Mouse (Mus musculus) R1 (cell line): ENCODE measurements around the gene Gatd1.

Experiments used
- DNase-seq: peaks from one replicate; pipeline ENCODE4 v3.0.0-alpha.2; 2018; ENCODE audit warnings: low read depth, low spot score

The Gatd1 gene

DNA sequence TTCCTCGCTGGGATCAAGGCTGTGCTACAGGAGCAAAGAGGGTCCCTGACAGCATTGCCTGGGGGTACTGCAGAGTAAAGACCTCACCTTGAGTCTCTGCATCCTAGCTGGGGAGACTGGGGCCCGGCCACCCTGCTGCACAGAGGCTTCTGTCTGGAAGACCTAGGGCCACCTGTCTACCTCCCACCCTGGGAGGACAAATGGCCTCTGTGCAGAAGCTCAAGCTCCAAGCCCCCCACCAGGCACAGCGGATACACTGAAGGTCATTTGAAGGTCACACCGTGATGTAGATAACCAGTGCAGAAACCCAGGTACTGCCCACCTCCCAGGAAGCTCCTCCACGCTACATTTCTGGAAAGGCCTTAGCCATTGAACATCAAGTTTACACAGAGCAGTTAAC, 14.8 kb upstream of the Gatd1 start:
- DNase-seq, result no peak

DNA sequence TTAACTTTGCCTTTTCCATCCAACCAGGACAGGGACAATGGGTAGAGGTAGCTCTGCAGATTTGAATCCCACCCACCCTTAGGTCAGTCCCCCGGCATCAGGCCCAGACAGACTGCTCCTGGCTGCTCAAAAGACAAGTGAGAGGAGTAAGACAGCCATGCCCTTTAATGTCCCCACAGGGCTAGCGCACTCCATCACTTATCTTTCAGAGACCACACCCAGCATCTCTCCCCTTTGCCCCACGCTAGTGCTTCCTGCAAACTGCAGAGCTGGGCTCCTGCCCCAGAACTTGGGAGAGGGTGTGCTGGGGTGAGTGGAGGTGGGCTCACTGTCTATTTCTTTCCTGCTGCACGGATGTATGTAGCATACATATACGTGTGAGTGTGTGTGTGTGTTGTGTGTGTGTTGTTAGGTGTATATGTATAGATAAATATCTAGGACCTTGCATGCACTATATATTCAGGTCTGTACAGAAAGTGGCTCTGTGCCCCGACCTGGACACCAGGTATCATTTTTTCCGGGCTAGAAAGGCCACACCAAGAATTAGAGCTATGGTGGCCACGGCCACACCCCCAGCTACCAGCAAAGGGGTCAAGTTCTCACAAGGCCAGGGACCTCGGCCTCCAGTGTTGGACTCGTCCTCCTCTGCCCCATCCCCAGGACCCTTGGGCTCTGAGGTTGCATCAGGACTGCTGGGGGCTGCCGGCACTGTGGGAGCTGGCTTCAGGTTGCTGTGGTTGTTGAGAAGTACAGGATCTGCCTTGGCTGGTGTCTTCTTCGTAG, 13.2 kb upstream of the Gatd1 start:
- no peak for DNase-seq

DNA sequence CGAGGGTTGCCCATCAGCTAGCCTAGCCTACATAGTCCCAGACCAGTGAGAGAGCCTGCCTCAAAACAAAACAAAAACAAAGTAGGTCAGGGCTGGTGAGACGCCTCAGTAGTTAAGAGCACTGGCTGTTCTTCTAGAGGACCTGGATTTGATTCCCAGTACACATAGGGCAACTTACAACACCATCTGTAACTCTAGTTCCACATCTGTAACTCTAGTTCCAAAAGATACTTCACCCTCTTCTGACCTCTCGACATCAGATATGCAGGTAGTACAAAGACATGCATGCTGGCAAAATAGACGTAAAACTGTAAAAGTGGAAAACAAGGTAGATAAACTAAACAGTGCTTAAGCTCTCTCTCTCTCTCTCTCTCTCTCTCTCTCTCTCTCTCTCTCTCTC, 9.9 kb upstream of the Gatd1 start:
- DNase-seq, result no peak

DNA sequence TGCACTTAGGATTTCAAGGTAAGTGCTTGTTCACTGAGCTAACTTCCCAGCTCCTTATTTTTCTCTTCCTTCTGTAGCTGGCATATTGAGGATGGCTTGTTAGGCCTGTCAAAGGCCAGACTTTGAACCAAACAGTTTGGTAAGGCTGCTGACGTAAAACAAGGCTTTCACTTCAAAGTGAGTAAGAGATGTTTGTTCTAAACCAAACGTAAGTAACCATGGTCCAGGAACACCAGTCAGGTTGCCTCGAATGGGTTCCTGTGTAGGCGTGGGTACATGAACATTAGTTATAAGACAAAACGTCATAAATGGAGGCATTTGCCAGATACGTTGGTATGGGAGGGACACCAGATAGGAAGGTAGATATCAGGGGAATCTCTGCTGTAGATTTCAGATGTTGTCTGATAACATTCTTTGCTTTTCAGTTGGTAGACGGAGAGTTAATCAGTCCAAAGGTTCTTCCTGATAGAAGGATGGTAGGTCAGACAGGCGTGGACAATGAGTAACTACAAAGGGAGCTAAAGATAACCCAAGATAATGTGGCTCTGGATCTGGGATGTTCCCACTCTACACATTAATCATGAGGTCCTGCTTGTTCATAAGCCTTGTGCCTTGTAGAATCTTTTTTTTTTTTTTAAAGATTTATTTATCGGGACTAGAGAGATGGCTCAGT, 6.2 kb upstream of the Gatd1 start:
- DNase-seq, result no peak

DNA sequence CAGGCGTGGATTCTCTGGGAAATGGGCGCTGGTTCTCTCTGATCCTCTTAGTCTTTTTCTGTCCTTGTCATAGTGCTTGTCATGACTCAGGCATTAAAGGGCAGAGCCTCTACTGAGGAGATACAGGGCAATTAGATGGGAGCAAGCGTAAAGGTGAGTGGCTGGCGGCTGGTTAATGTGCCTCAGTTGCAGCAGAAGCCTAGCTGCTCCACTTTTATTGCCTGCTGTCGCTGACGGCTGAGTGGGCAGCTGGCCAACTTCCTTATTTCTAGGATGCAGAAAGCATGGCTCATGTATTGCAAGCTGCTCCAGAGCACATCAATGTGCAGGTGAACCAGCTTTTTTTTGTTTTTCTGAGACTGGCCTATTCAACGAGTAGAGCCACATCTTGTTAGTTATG, 5.0 kb upstream of the Gatd1 start:
- no peak for DNase-seq

DNA sequence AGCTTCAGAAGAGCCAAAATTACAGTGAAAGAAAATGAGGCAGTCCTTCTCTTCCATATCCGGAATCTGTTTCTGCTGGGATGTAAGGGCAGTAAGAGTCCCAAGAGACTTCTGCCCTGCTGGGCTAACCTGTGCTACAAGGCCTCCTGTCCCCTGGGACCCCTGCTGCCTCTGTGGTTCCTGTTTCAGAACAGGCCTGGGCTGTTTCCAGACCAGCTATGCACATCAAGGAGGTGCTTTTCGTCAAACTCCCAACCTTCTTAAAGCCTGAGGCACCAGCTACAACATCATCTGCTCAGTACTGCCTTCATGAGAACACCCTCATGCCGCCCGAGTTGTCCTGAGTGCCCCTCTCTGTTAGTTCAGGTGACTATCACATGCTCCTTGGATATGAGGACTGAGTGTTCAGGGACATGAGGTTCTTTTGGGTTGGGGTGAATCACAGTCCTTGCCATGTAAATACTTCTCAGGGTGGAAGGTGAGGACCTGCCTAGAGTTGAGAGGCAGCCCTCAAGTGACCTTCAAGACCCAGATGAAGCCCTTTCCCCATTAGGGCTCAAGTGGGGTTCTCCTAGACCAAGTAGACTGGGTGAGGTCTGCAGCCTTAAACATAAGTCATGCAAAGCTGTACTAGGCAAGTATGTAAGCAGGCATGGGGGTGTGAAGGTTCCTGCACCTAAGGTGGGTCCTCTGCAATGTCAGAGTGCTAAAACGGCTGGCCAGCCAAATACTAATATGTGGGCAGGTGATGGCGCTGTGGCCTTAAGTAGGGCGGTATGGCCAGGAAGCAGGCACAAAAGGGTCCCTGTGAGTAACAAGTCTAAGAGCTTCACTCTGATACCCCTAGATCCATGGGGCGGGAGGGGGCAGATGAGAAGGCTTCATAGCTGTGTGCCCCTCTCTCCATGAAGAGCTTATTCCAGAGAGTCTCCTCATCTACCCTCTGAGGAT, 4.1 kb upstream of the Gatd1 start:
- no peak for DNase-seq

DNA sequence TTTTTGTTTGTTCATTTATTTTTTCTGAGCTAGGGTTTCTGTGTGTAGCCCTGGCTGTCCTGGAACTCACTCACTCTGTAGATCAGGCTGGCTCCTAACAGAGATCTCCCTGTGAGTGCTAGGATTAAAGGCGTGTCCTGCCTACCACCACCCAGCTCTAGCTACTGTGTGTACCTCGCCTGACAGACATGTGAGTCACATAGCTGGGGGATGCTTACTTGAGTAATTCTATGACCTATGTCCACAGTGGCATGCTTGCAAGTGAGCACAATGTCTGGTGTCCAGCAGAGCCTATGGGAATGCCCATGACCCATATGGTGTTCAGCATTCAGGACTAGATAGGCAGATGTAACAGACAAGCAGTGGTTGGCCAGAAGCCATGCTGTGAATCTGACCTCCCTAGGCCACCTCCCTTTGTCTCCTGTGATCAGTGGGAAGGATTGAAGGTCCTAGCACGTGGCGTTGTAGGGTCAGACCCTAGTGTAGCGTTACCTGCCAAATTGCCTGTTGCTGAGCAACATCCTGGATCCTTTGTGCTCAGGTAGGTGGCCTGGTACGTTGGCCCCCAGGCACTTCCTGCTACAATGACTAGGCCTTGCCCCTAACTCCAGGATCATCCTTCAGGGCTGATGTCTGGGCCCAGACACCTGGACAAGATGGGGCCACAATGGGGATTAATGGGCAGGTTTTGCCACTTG, 2.4 kb upstream of the Gatd1 start:
- peak; percentile 59 for DNase-seq

DNA sequence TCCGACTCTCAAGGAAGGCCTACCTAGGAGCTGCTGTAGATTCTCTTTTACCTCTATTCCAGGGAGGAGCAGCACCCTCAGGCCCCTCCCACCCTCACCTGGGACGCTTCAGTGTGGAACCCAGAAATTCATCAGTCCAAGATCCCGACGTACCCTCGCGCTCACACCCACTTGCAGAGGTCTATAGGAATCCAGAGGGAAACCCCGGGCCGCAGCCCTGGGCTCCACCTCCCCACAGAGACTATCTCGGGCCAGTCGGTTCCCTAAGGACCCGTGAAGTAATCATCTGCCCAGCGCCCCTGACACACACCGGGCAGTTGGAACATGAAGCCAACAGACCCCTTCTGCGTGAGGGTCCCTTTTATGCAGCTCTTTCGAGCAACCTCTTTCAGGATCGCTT, 605 bp downstream of the Gatd1 start:
- peak; percentile 68 for DNase-seq

DNA sequence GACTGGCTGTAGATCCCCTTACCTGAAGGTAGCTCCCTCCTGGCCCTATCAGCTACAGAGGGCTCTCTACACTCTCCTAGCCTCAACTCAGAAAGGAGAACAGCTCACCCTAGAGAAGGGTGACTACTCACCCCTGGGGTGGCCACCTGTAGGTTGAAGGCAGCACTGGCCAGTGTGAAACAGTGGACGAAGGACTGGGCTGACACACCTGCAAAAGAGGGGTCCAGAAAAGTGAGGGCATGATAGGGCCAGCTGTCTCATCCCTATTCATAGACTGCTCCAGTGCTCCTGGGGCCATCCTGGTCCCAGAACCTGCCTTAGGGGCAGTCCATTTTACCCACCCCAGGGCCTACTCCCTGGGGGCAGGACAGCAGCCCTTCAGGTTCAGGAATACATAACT, 2.3 kb downstream of the Gatd1 start:
- DNase-seq, result no peak

DNA sequence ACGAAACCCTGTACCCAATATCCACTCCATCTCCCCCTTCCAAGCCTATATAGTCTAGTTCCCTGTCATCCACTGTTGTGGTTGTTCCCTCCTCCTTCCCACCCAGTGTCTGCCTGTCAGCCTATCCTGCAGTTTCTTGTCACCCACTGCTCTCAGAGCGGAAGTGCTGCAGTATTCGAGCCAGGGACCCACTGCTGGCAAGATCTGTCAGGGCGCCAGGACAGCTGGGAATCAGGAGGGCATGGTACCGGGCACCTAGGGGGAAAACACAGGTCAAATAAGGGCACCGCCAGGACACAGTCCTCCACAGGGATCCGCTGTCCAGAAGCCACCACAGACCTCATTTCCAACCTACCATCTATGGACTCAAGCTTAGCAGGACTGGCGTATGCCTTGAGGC, 3.3 kb downstream of the Gatd1 start:
- DNase-seq, result no peak

DNA sequence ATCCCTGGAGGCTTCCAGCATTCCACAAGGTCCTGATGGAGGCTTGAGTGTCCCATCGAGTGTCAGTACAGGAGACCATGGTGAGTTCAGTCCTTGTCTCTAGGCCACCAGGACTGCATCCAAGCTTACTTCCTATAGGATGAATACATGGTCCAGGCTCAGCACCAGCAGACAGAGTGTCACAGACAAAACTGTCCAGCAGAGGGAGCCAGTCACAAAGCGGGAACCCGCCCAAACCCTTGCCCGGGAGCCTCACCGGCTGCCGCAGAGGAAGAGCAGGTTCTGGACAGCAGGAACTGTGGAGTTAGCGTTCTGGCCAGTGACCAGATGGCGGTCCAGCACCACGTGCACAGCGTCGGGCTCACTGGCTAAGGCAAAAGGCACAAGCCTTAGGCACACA, 5.1 kb downstream of the Gatd1 start:
- DNase-seq, result peak; percentile 89

DNA sequence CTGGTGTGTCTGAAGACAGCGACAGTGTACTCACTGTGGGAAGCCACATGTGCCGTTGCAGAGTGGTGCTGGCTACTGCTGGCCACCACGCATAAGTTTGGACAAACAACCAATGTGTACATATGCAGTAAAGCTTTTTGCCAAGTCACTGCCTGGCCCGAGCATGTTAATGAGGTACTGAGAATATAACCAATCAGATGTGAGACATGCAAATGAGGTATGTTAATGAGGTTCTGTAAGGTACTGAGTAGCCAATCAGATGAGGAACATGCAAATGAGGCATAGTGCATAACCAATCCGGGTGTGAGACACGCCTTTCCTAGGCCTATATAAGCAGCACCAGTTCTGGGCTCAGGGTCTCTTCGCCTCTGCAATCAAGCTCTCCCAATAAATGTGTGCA, 6.3 kb downstream of the Gatd1 start:
- DNase-seq, result peak; percentile 75

DNA sequence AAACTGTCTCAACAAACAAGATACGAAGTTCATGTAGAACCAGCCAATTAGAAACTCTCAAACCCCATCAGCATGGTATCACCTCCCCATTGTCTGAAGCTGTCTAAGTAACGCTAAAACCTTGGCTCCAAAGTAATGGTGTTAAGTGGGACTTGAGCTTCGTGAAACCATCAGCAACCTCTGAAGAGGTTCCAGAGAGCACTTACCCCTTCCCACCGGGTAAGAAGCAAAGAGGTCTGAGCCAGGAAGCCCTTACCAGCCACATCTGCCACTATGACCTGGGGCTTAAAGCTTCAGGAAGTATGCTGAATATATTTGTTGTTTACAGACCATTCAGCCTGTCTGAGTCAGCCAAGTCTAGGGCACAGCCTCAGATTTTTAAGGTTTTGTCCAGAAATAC, 8.5 kb downstream of the Gatd1 start:
- no peak for DNase-seq

DNA sequence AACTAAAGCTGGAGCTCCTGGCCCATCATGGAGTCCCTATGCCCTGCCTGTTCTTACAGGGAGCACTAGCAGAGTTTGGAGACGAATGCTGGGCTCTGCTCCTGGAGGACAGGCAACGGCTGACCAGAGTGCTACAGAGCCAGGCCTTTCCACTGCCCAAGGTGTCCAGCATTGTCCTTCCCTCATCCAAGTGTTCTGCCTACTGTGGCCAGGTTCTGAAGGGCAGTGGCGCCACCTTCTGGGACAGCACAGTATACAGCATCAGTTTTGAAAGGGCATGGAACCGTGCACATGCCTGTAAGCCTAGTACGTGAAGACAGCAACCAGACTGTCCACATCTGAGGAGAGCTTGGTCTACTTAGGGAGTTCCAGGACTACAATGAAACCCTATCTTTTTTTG, 10.6 kb downstream of the Gatd1 start:
- DNase-seq, result peak; percentile 64

DNA sequence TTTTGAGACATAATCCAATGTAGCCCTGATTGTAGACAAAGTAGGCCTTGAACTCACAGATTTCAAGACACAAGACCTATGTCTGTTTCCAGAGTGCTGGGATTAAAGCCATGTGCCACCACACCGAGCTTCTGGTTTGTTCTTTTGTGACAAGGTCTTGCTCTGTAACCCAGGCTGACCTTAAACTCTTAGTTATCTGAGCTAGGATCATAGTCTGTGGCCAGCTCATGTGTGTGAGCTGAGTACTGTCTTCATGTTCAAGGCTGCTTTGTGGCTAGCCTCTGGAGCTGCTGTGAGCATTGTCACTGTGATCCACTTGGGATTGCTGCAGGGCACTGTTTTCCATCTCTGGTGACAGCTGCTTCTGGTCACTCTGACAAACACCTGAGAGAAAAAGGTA, 18.6 kb downstream of the Gatd1 start:
- DNase-seq, result no peak

DNA sequence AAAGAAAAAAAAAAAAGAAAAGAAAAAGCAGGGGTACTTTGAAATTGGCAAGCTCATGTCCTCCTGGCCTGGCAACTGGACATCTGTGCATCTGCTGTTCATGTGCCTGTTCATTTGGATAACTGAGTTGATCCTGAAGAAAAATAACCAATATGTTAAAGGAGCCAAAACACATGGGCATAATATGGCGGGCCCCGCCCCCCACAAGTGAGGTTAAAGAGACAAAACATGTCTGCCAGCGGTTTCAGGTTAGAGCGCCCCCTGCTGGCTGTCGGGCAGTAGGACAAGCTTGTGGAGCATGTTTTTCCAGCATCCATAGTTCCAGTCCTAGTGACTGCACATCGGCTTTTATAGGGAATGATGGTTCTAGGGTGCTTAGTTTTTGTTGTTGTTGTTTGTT, 19.2 kb downstream of the Gatd1 start:
- DNase-seq, result peak; percentile 92

DNA sequence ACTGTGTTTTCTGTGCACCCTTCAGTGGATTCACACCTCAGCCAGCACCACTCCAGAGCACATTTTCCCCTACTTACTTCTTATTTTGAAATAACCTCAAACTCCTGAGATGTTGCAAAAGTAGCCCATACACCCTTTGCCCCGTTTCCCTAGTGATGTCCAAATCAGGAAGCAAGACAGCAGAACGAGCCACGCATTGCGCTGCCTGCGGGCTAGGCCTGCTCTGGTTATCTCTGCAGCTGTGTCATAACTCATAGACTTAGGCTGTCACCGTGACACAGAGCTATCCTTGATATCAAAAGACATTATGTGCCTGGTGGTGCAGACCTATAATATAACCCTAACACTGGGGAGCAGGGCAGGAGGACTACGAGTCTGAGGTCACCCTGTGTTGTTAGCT, 19.8 kb downstream of the Gatd1 start:
- no peak for DNase-seq

DNA sequence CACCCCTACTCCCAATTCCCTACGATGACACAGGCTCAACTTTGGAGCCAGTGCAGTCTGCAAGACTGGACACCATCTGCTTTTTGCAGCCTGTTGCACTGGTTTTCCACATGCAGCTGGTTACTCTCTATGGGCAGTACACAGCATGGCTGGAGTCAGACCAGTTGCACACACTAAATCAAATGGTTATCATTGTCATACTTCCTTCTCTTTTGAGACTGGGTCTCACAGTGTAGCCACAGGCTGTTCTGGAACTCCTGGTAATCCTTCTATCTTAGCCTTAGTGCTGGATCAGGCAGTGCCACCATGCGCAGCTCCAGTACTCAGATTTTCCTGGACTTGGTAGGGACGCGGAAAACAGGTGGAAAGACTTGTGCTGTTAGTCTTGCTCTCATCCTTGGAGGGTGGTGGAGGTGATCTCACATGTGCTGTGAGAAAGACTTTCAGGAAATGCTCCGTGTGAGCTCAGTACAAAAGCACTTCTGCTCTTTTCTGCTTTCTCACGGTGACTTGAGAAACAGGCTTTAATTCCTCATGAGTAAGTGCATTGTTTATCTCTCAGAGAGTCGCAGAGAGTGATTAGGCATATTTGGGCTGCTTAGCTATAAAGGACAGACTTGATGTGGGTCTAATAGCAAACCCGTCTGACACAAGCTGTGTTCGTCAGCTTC, 21.2 kb downstream of the Gatd1 start:
- no peak for DNase-seq

DNA sequence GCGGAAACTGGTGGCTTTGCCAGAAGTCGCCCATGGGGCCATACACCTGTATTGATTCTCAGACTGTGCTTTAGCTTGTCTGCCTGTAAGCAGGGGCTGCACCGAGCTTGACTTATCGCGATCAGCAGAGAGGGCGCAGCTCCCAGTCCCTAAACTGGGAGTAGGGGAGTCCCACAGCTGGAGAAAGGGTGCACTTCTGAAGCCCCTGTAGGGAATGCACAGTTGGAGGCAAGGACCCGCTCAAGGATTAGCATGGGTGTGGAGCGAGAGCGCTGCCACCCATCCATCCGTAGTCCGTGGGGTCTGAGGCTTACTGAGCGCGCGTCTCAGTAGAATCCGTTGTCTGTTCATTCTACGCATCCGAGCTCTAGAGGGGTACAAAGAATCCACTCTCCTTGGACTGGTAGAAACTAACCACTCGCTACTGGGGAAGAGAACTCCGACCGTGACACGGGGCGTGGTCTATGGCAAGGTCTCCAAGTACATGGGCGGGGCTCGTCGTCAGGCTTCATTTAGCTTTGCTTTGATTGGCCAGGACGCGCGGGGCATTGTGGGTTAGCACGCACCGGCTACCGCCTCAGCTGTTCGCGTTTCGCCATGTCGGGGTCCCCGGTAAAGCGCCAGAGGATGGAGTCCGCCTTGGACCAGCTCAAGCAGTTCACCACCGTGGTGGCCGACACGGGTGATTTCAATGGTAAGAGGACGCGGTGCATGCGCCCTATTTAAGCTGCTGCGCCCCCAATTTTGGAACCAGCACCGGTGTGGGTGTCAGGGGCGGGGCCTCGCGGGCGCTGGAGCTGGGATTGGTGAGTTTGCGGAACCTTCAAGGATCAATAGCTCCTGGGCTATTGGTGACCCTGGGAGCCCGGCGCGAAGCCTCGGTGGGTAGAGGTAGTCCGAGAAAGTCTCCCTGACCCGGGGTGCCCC, 22.0 kb downstream of the Gatd1 start, which contains the start of gene Taldo1:
Gene Taldo1 (plus strand): TSS at position 575 of the 927 bp plus-strand sequence.
- DNase-seq, result peak; percentile 99
